Mouse (Mus musculus) liver, embryonic 14.5 days (tissue): ENCODE data around the gene Snrpa1.

Source experiments
- CTCF ChIP-seq: IDR thresholded peaks from 2 replicates; pipeline ENCODE4 v1.5.1; 2016; ENCODE audit warnings: antibody characterized with exemption, low read depth, control low read depth
- EP300 ChIP-seq: IDR thresholded peaks from 2 replicates; pipeline ENCODE4 v1.6.1; 2016; ENCODE audit warnings: antibody characterized with exemption, low read depth

- no peak for TF ChIP-seq CTCF
- no peak for TF ChIP-seq EP300
Observed at GRCm38 (mm10) chr7:66110636-66111112, 51.9 kb downstream of the Snrpa1 start.
